Mouse (Mus musculus): ENCODE measurements around the gene Rnf217. TPM values are rescaled to one million over a fixed set of nuclear protein-coding genes. Genes with fewer than 3 reads are reported as not detected.
A peak's percentile ranks its signal among the peaks of the same experiment; 100 is the strongest.

The Rnf217 gene
- total RNA-seq, 1 experiment from 2014 or later = 4.0 TPM

DNA sequence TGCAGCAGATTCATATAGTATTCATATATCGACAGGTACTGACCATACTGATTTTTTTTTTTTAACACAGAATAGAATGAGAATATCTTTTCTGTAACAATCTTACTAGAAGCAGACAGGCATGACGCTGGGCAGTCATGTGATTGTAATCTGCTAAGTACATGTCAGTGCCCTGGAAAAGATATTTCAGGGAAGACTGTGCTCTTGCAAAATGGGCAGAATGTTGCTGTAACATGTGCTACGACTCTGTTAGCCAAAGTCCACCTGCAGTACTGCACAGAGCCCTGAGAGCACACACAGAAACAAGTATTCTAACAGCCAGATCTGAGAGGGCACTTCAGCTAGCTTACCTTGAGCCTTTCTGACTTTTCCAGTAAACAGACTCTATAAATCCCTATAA lies 83.3 kb downstream of the Rnf217 start:
- no peak for ATAC-seq (replicated peaks in 1 of 2; ENCODE audit: insufficient read depth in 1 of 2, low FRiP score in 2 of 2, low TSS enrichment in 1 of 2, low read depth in 1 of 2, poor library complexity in 2 of 2, severe bottlenecking in 2 of 2)

DNA sequence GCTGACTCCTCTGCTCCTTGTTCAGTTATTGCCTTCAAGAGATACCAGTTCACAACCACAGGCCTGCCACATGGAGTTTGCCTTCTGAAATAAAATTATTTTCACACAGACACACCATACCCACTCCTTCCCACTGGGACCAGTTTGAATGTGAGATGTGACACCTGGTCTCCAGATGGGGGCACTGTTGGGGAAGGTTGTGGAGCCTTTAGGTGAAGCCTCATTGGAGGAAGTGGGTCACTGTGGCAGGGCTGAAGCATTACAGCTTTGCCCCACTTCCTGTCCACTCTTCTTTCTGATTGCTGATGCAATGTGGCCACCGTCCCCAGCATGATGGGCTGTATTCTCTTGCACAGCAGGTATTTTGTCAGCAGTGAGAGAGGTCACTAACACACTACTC lies 89.6 kb downstream of the Rnf217 start:
- ATAC-seq (replicated peaks in 1 of 2; ENCODE audit: insufficient read depth in 1 of 2, low FRiP score in 2 of 2, low TSS enrichment in 1 of 2, low read depth in 1 of 2, poor library complexity in 2 of 2, severe bottlenecking in 2 of 2) = peak; percentile 69 to 84

DNA sequence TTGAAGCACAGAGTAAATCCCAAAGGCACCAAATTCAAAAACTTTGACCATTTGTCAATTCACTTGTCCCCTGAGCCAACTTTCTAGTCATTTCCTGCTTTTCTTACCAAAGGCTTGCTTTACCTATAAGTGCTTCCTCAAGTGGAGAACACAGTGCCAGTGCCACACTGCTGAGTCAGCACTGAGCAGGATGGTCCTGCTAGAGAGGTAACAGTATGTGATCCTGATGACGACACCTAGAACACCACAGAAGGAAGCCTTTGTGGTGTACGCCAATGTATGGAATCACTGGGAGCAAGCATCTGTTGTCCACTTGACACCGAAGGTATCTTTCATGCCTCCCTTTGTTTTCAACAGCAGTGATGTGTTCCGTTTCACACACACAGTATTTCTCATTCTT lies 90.8 kb downstream of the Rnf217 start:
- peak in 1 of 2 experiments; percentile 29; a peak in 1 of 4 replicates for ATAC-seq (replicated peaks in 1 of 2; ENCODE audit: insufficient read depth in 1 of 2, low FRiP score in 2 of 2, low TSS enrichment in 1 of 2, low read depth in 1 of 2, poor library complexity in 2 of 2, severe bottlenecking in 2 of 2)

DNA sequence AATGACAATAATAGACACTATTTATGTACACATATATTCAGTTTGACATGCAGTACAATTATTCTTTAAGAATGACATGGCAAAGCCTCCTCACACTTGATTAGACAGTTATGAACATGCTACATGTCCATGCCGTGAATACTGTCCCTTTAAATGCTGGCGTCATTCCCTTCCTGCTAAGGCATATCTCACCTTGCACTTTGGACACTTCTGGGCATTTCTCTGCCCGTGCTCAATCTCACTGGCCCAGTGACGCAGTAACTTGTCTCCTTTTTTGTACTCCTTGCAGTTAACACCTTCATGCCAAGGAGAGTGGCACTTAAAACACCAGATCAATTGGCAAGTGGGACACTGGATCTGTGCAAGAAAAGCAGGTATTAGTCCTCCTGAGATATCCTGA lies 91.8 kb downstream of the Rnf217 start:
- ATAC-seq (replicated peaks in 1 of 2; ENCODE audit: insufficient read depth in 1 of 2, low FRiP score in 2 of 2, low TSS enrichment in 1 of 2, low read depth in 1 of 2, poor library complexity in 2 of 2, severe bottlenecking in 2 of 2) = no peak

DNA sequence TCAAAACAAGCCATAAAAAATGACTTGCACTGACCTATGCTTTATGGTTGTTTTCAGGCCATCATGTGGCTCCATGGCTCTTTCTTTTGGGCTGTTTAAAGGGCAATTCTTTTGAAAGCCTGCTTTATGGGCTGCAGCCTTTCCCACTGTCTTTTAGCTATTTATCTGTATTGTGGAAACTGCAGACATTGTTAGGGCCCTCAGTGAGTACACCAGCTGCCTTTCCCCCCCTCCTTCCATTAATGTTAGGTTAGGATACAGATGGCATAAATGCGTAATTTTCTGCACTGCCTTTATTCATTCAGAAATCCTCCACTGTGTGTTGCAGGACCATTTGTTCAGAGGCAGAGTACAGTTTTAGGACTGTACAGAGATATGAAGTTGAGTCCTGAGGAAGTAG lies 93.1 kb downstream of the Rnf217 start:
- no peak for ATAC-seq (replicated peaks in 1 of 2; ENCODE audit: insufficient read depth in 1 of 2, low FRiP score in 2 of 2, low TSS enrichment in 1 of 2, low read depth in 1 of 2, poor library complexity in 2 of 2, severe bottlenecking in 2 of 2)

DNA sequence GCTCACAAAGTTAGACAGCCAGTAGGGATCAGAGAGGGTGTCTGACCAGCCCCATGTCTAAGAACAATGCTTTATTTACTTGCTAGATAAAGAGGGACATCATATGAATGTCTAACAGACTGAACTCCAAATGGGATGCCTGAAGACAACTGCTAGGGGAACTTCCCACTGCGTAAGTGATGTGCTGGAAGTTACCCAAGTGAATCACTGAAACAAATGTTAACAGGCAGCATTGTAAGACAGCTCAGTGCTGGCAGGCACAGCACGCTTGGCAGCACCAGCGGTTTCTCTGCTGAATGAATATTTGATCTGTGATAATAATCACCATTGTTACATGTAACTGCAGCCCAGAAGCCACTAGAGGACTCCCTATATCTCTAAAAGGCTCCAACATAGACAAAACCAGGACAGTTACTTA lies 104.8 kb downstream of the Rnf217 start:
- ATAC-seq (replicated peaks in 1 of 2; ENCODE audit: insufficient read depth in 1 of 2, low FRiP score in 2 of 2, low TSS enrichment in 1 of 2, low read depth in 1 of 2, poor library complexity in 2 of 2, severe bottlenecking in 2 of 2) = 0 out of 4 replicates have a peak, but pooled peaks of 1 of the 2 experiments have one; percentile 17

DNA sequence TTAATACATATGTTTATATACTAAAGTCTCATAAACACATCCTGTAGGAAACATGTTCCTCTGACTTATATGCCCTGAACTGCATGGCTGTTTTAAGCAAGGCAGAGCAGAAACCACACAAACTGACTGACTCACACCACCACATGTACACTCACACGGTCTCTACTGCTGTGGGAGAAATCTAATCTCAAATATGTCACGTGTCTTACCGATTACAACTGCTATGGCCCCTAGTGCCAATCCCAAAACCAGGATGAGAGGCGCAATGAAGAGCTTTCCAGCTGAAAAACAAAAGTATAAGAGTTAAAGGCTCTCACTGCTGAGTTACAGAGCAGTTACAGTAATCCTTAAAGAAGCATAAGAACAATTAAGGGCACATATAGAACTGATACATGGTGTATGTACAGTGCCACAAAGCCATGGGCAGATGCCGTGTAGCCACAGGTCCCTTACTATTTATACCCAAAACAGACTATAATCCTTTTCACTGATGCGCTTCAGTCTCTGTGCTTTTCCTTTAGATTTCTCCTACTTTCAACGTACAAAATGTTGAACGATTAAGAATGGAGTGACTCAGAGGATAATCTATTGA lies 105.3 kb downstream of the Rnf217 start:
- ATAC-seq (replicated peaks in 1 of 2; ENCODE audit: insufficient read depth in 1 of 2, low FRiP score in 2 of 2, low TSS enrichment in 1 of 2, low read depth in 1 of 2, poor library complexity in 2 of 2, severe bottlenecking in 2 of 2) = no peak

DNA sequence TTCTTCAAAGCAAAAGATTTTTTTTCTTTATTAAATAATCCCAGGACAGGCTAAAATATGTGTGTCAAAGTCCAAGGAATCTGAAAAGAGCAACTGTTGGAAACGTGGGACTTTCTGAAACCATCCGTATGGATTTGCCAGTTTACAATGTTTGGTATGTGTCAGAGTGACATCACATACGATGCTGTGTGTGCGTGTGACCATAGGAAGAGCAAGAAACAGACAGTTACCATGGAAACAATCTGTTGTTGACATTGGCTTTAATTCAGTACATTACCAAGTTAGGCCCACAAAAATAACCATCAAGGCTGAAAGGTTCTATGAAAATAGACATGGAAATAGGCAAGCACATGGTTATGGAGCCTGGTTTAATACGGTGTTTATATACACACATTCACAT lies 107.3 kb downstream of the Rnf217 start:
- no peak for ATAC-seq (replicated peaks in 1 of 2; ENCODE audit: insufficient read depth in 1 of 2, low FRiP score in 2 of 2, low TSS enrichment in 1 of 2, low read depth in 1 of 2, poor library complexity in 2 of 2, severe bottlenecking in 2 of 2)

DNA sequence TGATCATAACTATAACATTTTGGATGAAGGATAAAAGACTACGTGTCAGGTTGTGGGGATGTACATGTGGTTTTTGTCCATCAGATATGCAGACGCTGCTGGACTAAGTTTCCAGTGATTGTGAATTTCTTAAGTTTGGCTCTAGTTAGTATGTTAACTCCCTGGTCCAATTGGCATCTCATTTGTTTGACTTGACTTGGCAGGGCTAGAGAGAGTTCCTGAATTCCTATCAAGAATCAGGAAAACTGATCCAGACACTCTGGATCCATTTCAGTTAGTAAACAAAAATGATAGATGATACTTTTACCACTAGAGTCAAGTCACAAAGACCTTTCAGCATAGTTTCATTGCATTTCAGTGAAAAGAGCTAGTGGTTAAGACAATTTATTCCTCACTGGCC lies 112.1 kb downstream of the Rnf217 start:
- ATAC-seq (replicated peaks in 1 of 2; ENCODE audit: insufficient read depth in 1 of 2, low FRiP score in 2 of 2, low TSS enrichment in 1 of 2, low read depth in 1 of 2, poor library complexity in 2 of 2, severe bottlenecking in 2 of 2) = no peak

DNA sequence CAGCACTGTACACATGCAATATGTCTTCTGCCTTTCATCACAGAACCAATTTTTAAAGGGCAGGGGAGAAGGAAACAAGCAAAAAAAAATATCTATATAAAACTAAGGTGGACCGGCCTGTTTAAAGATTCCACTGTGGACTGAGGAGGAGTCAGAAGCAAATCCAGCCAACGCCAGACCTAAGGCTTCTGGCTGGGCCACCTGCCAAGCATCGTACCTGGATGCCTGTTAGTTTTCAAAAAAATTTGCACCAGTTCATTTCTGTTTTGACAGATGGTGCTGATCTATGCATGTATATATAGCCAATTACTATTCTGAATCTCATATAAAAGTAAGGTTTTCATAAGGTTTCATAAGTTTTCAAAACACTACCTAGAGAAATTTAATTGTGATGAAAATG lies 113.2 kb downstream of the Rnf217 start:
- ATAC-seq (replicated peaks in 1 of 2; ENCODE audit: insufficient read depth in 1 of 2, low FRiP score in 2 of 2, low TSS enrichment in 1 of 2, low read depth in 1 of 2, poor library complexity in 2 of 2, severe bottlenecking in 2 of 2) = no peak

DNA sequence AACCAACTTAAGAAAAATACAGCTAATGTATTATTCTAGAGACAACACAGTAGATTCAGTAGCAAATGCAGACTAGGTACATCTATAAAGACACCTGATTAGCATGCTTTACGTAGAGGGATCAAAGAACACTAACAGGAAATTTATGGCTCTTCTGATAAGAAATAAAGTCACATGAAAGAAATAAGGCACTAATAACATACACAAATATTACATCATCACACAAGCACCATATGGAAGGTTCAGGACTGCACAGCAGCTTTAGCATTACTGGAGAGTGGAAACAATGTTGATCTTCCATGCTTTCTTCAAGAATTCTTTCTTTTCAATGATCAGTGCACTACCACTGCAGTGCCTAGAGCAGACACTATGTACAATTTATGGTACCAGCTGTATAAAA lies 114.7 kb downstream of the Rnf217 start:
- no peak for ATAC-seq (replicated peaks in 1 of 2; ENCODE audit: insufficient read depth in 1 of 2, low FRiP score in 2 of 2, low TSS enrichment in 1 of 2, low read depth in 1 of 2, poor library complexity in 2 of 2, severe bottlenecking in 2 of 2)

DNA sequence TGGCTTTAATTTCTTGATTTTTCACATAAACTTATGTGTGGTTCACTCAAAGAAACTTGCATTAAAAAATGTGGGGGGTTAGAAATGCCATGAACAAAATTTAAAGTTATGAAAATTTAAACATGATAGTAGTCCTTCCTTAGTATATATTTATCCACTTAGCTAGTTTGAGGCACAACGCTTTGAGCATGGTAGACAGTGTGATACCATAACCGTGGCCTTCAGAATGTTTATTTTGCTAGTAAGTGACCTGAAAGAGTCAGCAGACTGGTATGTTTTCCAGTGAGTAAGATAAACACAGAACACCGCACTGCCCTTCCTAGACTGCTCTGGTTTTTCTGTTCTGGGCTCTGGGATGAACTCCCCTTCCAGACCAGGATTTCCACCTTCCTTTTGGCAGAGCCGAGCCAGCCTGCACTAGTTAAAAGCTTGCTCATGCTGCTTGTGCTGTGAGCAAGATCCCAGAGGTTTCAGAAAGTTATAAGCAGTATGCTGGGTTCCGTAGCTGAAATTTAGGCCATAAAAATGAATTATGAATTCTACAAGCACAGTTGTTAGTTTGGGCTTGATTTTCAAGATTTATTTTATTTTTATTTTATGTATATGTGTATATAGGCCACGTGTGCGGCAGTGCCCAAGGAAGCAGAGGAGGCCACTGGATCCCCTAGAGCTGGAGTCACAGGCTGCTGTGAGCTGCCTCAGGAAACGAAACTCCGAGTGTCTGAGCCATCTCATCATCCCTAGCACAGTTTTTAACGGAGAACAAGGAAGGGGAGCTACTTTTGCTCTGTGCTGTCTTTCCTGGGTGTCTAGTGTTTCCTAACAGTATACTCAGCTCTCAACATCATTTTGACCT lies 141.7 kb downstream of the Rnf217 start:
- no peak for ATAC-seq (replicated peaks in 1 of 2; ENCODE audit: insufficient read depth in 1 of 2, low FRiP score in 2 of 2, low TSS enrichment in 1 of 2, low read depth in 1 of 2, poor library complexity in 2 of 2, severe bottlenecking in 2 of 2)

DNA sequence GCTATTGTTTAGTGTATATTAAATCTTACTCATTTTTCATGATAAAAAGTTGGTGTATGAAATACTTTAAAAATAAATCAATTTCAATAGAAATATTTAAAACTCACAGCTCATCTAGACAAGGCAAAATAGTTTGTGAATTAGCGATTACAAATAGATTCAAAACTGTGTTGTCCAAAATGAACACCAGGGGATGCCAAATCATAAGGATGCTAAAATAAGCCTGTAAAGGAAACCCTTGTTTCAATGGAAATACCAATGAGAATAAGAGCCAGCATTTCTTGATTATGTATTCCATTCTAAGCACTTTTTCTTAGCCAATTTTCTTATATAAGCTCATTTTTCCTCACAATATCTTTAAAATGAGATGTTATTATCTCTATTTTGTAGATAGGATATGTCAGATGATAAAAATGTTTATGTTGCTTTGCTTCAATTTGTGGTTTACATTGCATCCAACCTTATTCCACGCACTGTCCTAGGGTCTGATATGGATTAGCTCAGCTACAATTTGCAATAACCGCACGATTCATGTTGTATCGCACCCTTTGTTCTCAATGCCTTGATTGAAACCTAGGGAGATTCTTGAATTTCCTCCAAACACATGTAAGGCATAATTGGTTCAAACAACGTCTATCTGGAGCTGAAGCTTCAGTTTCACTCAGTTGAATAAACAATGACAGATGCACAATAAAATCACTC lies 143.0 kb downstream of the Rnf217 start:
- ATAC-seq (replicated peaks in 1 of 2; ENCODE audit: insufficient read depth in 1 of 2, low FRiP score in 2 of 2, low TSS enrichment in 1 of 2, low read depth in 1 of 2, poor library complexity in 2 of 2, severe bottlenecking in 2 of 2) = peak; percentile 62 to 92; a peak in 2 of 4 replicates

DNA sequence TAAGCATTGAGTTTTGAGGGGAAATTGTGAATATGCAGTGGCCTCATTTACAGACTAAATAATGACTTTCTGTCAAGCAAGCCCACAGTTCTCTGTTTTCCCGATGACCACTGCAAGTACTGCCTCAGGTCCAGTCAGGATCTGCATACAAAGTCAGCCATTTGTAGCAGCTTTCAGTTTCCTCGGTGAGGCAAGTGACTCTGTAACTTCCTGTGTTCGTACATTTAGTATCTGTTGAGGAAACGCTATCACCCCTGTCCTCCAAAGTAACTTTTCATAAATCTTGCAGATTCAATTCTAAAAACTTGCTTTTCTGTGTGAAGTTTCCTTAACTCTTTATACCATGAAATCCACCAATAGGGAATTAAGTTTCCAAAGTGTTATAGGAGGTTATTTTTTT lies 143.6 kb downstream of the Rnf217 start:
- ATAC-seq (replicated peaks in 1 of 2; ENCODE audit: insufficient read depth in 1 of 2, low FRiP score in 2 of 2, low TSS enrichment in 1 of 2, low read depth in 1 of 2, poor library complexity in 2 of 2, severe bottlenecking in 2 of 2) = peak; percentile 56 to 75

DNA sequence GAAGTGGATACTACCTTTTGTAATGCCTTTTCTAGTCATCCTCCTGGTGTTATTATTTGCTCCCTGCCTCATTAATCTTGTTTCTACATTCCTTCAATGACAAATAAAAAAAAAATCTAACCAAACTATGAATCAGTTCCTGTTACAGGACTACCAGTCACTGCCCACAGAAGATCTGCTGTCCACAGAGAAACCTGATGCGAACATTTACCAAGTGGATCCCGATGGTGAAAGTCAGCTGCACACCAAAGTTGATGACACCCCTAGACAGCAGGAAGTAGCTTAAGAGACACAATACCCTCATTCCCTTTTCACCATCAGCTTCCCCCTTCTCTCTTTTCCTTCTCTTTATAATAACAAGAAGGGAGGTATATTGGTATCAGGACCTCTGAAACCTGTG lies 145.9 kb downstream of the Rnf217 start:
- ATAC-seq (replicated peaks in 1 of 2; ENCODE audit: insufficient read depth in 1 of 2, low FRiP score in 2 of 2, low TSS enrichment in 1 of 2, low read depth in 1 of 2, poor library complexity in 2 of 2, severe bottlenecking in 2 of 2) = no peak

DNA sequence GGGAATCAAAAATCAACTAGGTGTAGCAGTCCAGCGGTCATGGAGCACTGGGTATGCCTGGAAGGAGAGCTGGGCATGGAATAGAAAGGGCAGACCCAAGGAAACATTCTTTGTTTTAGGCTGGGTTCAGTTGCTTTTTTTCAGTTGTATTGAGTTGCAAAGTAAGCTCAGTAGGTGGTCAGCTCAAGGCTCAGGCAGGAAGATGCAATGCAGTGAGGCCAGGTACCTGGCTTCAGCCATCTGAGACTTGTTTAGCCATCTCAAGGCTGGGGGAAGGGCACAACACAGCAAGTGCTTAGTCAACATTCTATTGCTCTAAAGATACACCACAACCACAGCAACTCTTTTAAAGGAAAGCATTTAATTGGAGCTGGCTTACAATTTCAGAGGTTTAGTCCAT lies 152.2 kb downstream of the Rnf217 start:
- ATAC-seq (replicated peaks in 1 of 2; ENCODE audit: insufficient read depth in 1 of 2, low FRiP score in 2 of 2, low TSS enrichment in 1 of 2, low read depth in 1 of 2, poor library complexity in 2 of 2, severe bottlenecking in 2 of 2) = no peak

DNA sequence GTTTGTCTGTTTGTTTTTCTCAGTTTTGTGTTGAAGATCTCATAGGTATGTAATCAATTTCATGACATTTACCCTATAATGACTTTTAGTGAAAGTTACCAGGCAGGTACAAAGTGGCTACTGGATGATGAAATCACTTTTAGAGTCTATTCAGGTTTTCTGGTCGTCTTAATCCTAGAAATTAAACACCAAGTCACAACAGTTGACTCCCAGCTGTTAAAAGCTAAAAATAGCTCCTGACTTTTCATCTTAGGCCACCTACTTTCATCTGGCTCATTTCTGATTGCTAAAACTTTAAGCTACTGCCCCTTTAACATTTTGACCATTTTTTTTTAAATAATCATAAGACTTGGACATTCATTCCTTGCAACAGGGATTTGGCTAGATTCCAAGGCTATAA lies 161.9 kb downstream of the Rnf217 start:
- no peak for ATAC-seq (replicated peaks in 1 of 2; ENCODE audit: insufficient read depth in 1 of 2, low FRiP score in 2 of 2, low TSS enrichment in 1 of 2, low read depth in 1 of 2, poor library complexity in 2 of 2, severe bottlenecking in 2 of 2)
